Mouse (Mus musculus) midbrain, embryonic 10.5 days (tissue): ENCODE measurements around the gene Pkp3. TPM values are rescaled to one million over a fixed set of nuclear protein-coding genes. Genes with fewer than 3 reads are reported as not detected.

ENCODE experiments used
- polyA plus RNA-seq: library from polyadenylated mRNA; unstranded; fragments of >200 nt; fragmentation: Nextera tagmentation; extraction: Ambion mirVana; gene quantifications from 2 replicates; pipeline ENCODE4 v1.2.1, GENCODE M21; 2016

Gene Pkp3
- polyA plus RNA-seq, 1 experiment from 2014 or later, result 2.0 TPM

Other genes starting within 250 kb of the Pkp3 start
- 0.39 and 0.55 TPM in 2 replicates for gene Urah, start 243.2 kb upstream of the Pkp3 start, polyA plus RNA-seq
- gene Scgb1c1, start 232.7 kb upstream of the Pkp3 start, polyA plus RNA-seq, result not detected in 2 replicates
- gene Odf3, start 230.4 kb upstream of the Pkp3 start, polyA plus RNA-seq, result not detected in 2 replicates
- gene Gm45785, start 221.9 kb upstream of the Pkp3 start, polyA plus RNA-seq, result not detected in 2 replicates
- gene Ric8a, start 221.3 kb upstream of the Pkp3 start, polyA plus RNA-seq, result 54.3 and 71.1 TPM in 2 replicates
- 20.1 and 25.9 TPM in 2 replicates for gene Bet1l, start 220.6 kb upstream of the Pkp3 start, polyA plus RNA-seq
- 343 and 348 TPM in 2 replicates for gene Psmd13, start 196.2 kb upstream of the Pkp3 start, polyA plus RNA-seq
- gene Sirt3, start 195.9 kb upstream of the Pkp3 start, polyA plus RNA-seq, result 29.2 and 31.8 TPM in 2 replicates
- not detected in 2 replicates for gene Cox8b, start 177.8 kb upstream of the Pkp3 start, polyA plus RNA-seq
- gene Nlrp6, start 157.3 kb upstream of the Pkp3 start, polyA plus RNA-seq, result 0.05 and 0.07 TPM in 2 replicates
- 15.4 and 17.1 TPM in 2 replicates for gene Pgghg, start 136.8 kb upstream of the Pkp3 start, polyA plus RNA-seq
- 1.2 and 1.3 TPM in 2 replicates for gene Ifitm5, start 127.9 kb upstream of the Pkp3 start, polyA plus RNA-seq
- gene Gm45717, start 122.3 kb upstream of the Pkp3 start, polyA plus RNA-seq, result 0.42 TPM in 1 of 2 replicates, not detected in the other
- 305 and 352 TPM in 2 replicates for gene Ifitm2, start 122.2 kb upstream of the Pkp3 start, polyA plus RNA-seq
- gene Ifitm1, start 111.0 kb upstream of the Pkp3 start, polyA plus RNA-seq, result 6.3 and 8.4 TPM in 2 replicates
- gene Ifitm3, start 67.4 kb upstream of the Pkp3 start, polyA plus RNA-seq, result 13.7 and 16.8 TPM in 2 replicates
- gene Ifitm6, start 60.3 kb upstream of the Pkp3 start, polyA plus RNA-seq, result 0.21 TPM in 1 of 2 replicates, not detected in the other
- gene Gm17387, start 49.1 kb upstream of the Pkp3 start, polyA plus RNA-seq, result not detected in 2 replicates
- 26.8 and 29.4 TPM in 2 replicates for gene B4galnt4, start 17.1 kb upstream of the Pkp3 start, polyA plus RNA-seq
- gene Sigirr, start 22.4 kb downstream of the Pkp3 start, polyA plus RNA-seq, result 2.3 and 2.5 TPM in 2 replicates
- gene Ano9, start 39.6 kb downstream of the Pkp3 start, polyA plus RNA-seq, result 0.07 and 0.16 TPM in 2 replicates
- gene Ptdss2, start 44.2 kb downstream of the Pkp3 start, polyA plus RNA-seq, result 86.5 and 94.7 TPM in 2 replicates
- gene Rnh1, start 94.6 kb downstream of the Pkp3 start, polyA plus RNA-seq, result 64.5 and 66.6 TPM in 2 replicates
- 84.2 and 87.5 TPM in 2 replicates for gene Hras, start 115.8 kb downstream of the Pkp3 start, polyA plus RNA-seq
- gene Lrrc56, start 115.9 kb downstream of the Pkp3 start, polyA plus RNA-seq, result 14.4 and 14.6 TPM in 2 replicates
- 3.8 and 5.1 TPM in 2 replicates for gene Lmntd2, start 135.9 kb downstream of the Pkp3 start, polyA plus RNA-seq
- 55.6 and 57.2 TPM in 2 replicates for gene Rassf7, start 137.6 kb downstream of the Pkp3 start, polyA plus RNA-seq
- gene Phrf1, start 150.6 kb downstream of the Pkp3 start, polyA plus RNA-seq, result 114 and 125 TPM in 2 replicates
- 0.58 and 1.4 TPM in 2 replicates for gene Irf7, start 188.3 kb downstream of the Pkp3 start, polyA plus RNA-seq
- not detected in 2 replicates for gene Cdhr5, start 198.6 kb downstream of the Pkp3 start, polyA plus RNA-seq
- 0.79 and 2.4 TPM in 2 replicates for gene Sct, start 200.9 kb downstream of the Pkp3 start, polyA plus RNA-seq
- gene Drd4, start 213.8 kb downstream of the Pkp3 start, polyA plus RNA-seq, result 0.32 and 0.62 TPM in 2 replicates
- 57.4 and 67.2 TPM in 2 replicates for gene Deaf1, start 249.5 kb downstream of the Pkp3 start, polyA plus RNA-seq
- gene Tmem80, start 249.5 kb downstream of the Pkp3 start, polyA plus RNA-seq, result 52.2 and 58.1 TPM in 2 replicates